Mouse (Mus musculus): ENCODE measurements around the gene Kctd10.

GRCm38 (mm10) chr5:114371731-114372473, 8.4 kb downstream of the Kctd10 start:
- TF ChIP-seq SRF (IDR thresholded peaks at IDR 0.05; ENCODE audit: control insufficient read depth, insufficient read length, low read depth) (no peak), MYOD1 (IDR thresholded peaks at IDR 0.05; ENCODE audit: control insufficient read depth in 1 of 3, insufficient read length in 2 of 3, low read depth in 2 of 3) (no peak)

All from myocyte (in vitro differentiated cells).